Mouse (Mus musculus): ENCODE measurements around the gene Arf1.

DNA sequence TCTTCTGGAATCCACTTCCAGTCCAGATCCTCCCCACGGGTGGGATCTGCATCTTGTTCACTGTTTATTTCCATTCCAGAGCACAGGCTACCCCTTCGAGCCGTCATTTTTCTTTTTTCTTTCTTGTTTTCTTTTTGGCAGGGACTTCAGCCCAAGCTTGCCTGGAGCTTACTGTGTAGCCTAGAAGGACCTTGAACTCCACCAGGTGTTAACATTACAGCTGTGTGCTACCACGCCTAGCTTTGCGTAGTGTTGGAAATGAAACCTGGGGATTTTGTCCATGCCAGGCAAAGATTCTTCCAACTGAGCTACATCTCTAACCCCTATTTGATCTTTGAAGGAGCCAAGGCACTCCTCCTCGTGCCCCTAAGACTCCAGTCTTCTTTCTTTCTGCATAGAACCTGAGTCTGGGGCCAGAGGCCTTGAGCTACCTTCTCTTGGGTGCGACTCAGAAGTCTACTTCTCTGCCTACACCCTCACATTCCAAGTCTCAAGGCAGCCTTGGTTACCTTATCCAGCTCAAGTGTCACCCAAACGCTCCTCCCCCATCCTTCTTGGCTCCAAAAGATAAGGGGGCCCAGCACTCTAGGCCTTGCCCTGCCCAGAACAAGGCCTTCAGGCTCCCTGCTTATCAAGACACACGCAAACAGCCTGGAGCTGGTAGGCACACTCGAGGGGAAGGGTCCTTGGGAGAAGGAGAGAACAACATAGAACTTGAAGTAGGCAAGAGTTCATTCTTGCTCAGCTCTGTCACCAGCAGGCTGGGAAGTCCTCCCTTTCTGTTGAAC lies 32.8 kb upstream of the Arf1 start:
- TF ChIP-seq HCFC1 (IDR thresholded peaks at IDR 0.05; ENCODE audit: low read depth, low read length) (no peak), CTCF (conservative IDR thresholded peaks at IDR 0.05 in 1 of 2, IDR thresholded peaks at IDR 0.05 in 1 of 2; ENCODE audit: low read depth in 2 of 2, low read length in 2 of 2) (no peak), EP300 (IDR thresholded peaks at IDR 0.05; ENCODE audit: low read length) (no peak)
